Mouse (Mus musculus): ENCODE measurements around the gene Cep170b.

Cep170b gene

GRCm38 (mm10) chr12:112737081-112737480 lies 16.8 kb downstream of the Cep170b start:
- no peak for DNase-seq (ENCODE audit: low spot score in 2 of 2)

GRCm38 (mm10) chr12:112737761-112738160 lies 17.5 kb downstream of the Cep170b start:
- DNase-seq (ENCODE audit: low spot score in 2 of 2), result no peak

GRCm38 (mm10) chr12:112738281-112739022 lies 18.2 kb downstream of the Cep170b start:
- no peak for DNase-seq (ENCODE audit: low spot score in 2 of 2)

- no peak for DNase-seq (ENCODE audit: low spot score in 2 of 2)
These were observed 18.8 kb downstream of the Cep170b start for GRCm38 (mm10) chr12:112739023-112739568.

GRCm38 (mm10) chr12:112742768-112743167 lies 22.5 kb downstream of the Cep170b start:
- no peak for DNase-seq (ENCODE audit: low spot score in 2 of 2)

- peak; percentile 48 to 76 for DNase-seq (ENCODE audit: low spot score in 2 of 2)
These were observed 23.1 kb downstream of the Cep170b start for GRCm38 (mm10) chr12:112743168-112743975.

GRCm38 (mm10) chr12:112744211-112744610 lies 24.0 kb downstream of the Cep170b start:
- DNase-seq (ENCODE audit: low spot score in 2 of 2), result no peak

GRCm38 (mm10) chr12:112744891-112745580 lies 24.8 kb downstream of the Cep170b start:
- DNase-seq (ENCODE audit: low spot score in 2 of 2), result no peak

GRCm38 (mm10) chr12:112745716-112746115 lies 25.5 kb downstream of the Cep170b start:
- DNase-seq (ENCODE audit: low spot score in 2 of 2), result no peak

GRCm38 (mm10) chr12:112746461-112746807 lies 26.2 kb downstream of the Cep170b start:
- no peak for DNase-seq (ENCODE audit: low spot score in 2 of 2)

- DNase-seq (ENCODE audit: low spot score in 2 of 2), result peak; percentile 19 to 51
These were observed 26.8 kb downstream of the Cep170b start for GRCm38 (mm10) chr12:112746808-112747605.

GRCm38 (mm10) chr12:112747606-112747970 lies 27.3 kb downstream of the Cep170b start:
- DNase-seq (ENCODE audit: low spot score in 2 of 2), result no peak

- DNase-seq (ENCODE audit: low spot score in 2 of 2), result no peak
These were observed 30.7 kb downstream of the Cep170b start for GRCm38 (mm10) chr12:112750976-112751375.

- DNase-seq (ENCODE audit: low spot score in 2 of 2), result no peak
These were observed 32.1 kb downstream of the Cep170b start for GRCm38 (mm10) chr12:112752399-112752798.

GRCm38 (mm10) chr12:112755900-112756299 lies 35.6 kb downstream of the Cep170b start:
- no peak for DNase-seq (ENCODE audit: low spot score in 2 of 2)

GRCm38 (mm10) chr12:112757896-112758295 lies 37.6 kb downstream of the Cep170b start:
- DNase-seq (ENCODE audit: low spot score in 2 of 2), result no peak

GRCm38 (mm10) chr12:112759471-112759870 lies 39.2 kb downstream of the Cep170b start:
- no peak for DNase-seq (ENCODE audit: low spot score in 2 of 2)

GRCm38 (mm10) chr12:112760154-112760926 lies 40.1 kb downstream of the Cep170b start, which contains the start of gene Pld4:
TSS of gene Pld4 (plus strand) at chr12:112760655.
- peak in 1 of 2 experiments; percentile 62 for DNase-seq (ENCODE audit: low spot score in 2 of 2)

- no peak for DNase-seq (ENCODE audit: low spot score in 2 of 2)
These were observed 41.2 kb downstream of the Cep170b start for GRCm38 (mm10) chr12:112761411-112761810.

- peak in 1 of 2 experiments; percentile 62 for DNase-seq (ENCODE audit: low spot score in 2 of 2)
These were observed 41.8 kb downstream of the Cep170b start for GRCm38 (mm10) chr12:112762018-112762417.

Measured in natural killer cell, adult 2 months (primary cell).